Mouse (Mus musculus) right cerebral cortex, adult 18-20 months (tissue): ENCODE data around the gene Olfr901.
"Not testable (repeated sequence)": the region's sequence is repeated elsewhere in the genome, so short reads cannot be mapped to it uniquely, and the experiment has no call there.

Experiments
- DNase-seq: peaks from one replicate; pipeline ENCODE4 v3.0.0; 2022; ENCODE audit warnings: mixed read lengths

Olfr901 gene

GRCm38 (mm10) chr9:38429155-38429554, at the start of gene Olfr901:
Gene Olfr901, plus strand, starts transcription at chr9:38429455.
- DNase-seq = no peak

- no peak for DNase-seq
Measured at GRCm38 (mm10) chr9:38401398-38401797, 27.9 kb upstream of the Olfr901 start, which contains the start of gene Olfr147. Gene Olfr147, plus strand, starts transcription at chr9:38401698.

- not testable (repeated sequence) for DNase-seq
Measured at GRCm38 (mm10) chr9:38407502-38407901, 21.8 kb upstream of the Olfr901 start.

- not testable (repeated sequence) for DNase-seq
Measured at GRCm38 (mm10) chr9:38413502-38413901, 15.8 kb upstream of the Olfr901 start.

GRCm38 (mm10) chr9:38423801-38424200, 5.5 kb upstream of the Olfr901 start:
- DNase-seq = no peak

- no peak for DNase-seq
Measured at GRCm38 (mm10) chr9:38427026-38427425, 2.2 kb upstream of the Olfr901 start.

GRCm38 (mm10) chr9:38447352-38447751, 18.1 kb downstream of the Olfr901 start, which contains the start of gene Olfr902:
Gene Olfr902, plus strand, starts transcription at chr9:38447652.
- DNase-seq = no peak

- DNase-seq = no peak
Measured at GRCm38 (mm10) chr9:38462844-38463243, 33.6 kb downstream of the Olfr901 start, which contains the start of gene Olfr904. Gene Olfr904, plus strand, starts transcription at chr9:38463144.

GRCm38 (mm10) chr9:38470807-38471206, 41.6 kb downstream of the Olfr901 start, which contains the start of gene Olfr905:
Gene Olfr905, plus strand, starts transcription at chr9:38471107.
- no peak for DNase-seq
